Mouse (Mus musculus) embryonic facial prominence, embryonic 15.5 days (tissue): ENCODE measurements around the gene Fignl2. TPM values are rescaled to one million over a fixed set of nuclear protein-coding genes. Genes with fewer than 3 reads are reported as not detected.
"Not testable (repeated sequence)": the region's sequence is repeated elsewhere in the genome, so short reads cannot be mapped to it uniquely, and the experiment has no call there.

Experiments used
- ATAC-seq: fragments of 200-750 bp; cut with Nextera tagmentation; 2 replicates; pipeline ENCODE4 v1.8.0; 2017; ENCODE audit warnings: low read depth, moderate TSS enrichment; ENCODE audit not compliant: insufficient number of reproducible peaks, low FRiP score, low TSS enrichment
- H3K27ac ChIP-seq: fragments of 300-500 bp; sonication (generic); replicated peaks from 2 replicates; pipeline ENCODE4 v1.5.1; 2015; ENCODE audit warnings: mild to moderate bottlenecking, inconsistent platforms
- H3K27me3 ChIP-seq: fragments of 300-500 bp; sonication (generic); 2 replicates; pipeline ENCODE4 v1.6.1; 2015; ENCODE audit warnings: inconsistent platforms
- H3K36me3 ChIP-seq: fragments of 300-500 bp; sonication (generic); 2 replicates; pipeline ENCODE4 v1.6.1; 2015; ENCODE audit warnings: mild to moderate bottlenecking, inconsistent platforms
- H3K4me1 ChIP-seq: fragments of 300-500 bp; sonication (generic); 2 replicates; pipeline ENCODE4 v1.6.1; 2015; ENCODE audit warnings: inconsistent platforms
- H3K4me2 ChIP-seq: fragments of 300-500 bp; sonication (generic); replicated peaks from 2 replicates; pipeline ENCODE4 v1.6.1; 2015; ENCODE audit warnings: mild to moderate bottlenecking, inconsistent platforms
- H3K4me3 ChIP-seq: fragments of 300-500 bp; sonication (generic); replicated peaks from 2 replicates; pipeline ENCODE4 v1.5.1; 2015; ENCODE audit warnings: mild to moderate bottlenecking, inconsistent platforms
- H3K9ac ChIP-seq: fragments of 300-500 bp; sonication (generic); 2 replicates; pipeline ENCODE4 v1.6.1; 2015; ENCODE audit warnings: inconsistent platforms
- H3K9me3 ChIP-seq: fragments of 300-500 bp; sonication (generic); replicated peaks from 2 replicates; pipeline ENCODE4 v1.6.1; 2016; ENCODE audit warnings: inconsistent platforms
- WGBS: fragments of 180-500 bp; shearing (Covaris S2); methylation state at CpG from one replicate; pipeline ENCODE4 v1.1.7; 2015; 5-methylcytosine and 5-hydroxymethylcytosine counted together
- polyA plus RNA-seq: library from polyadenylated mRNA; unstranded; fragments of >200 nt; fragmentation: Nextera tagmentation; extraction: Ambion mirVana; gene quantifications from 2 replicates; pipeline ENCODE4 v1.2.1, GENCODE M21; 2015

Fignl2 gene
- polyA plus RNA-seq: 0.19 and 0.21 TPM in 2 replicates

- Histone ChIP-seq H3K27ac (peak within 1 kb of the TSS; percentile 73), H3K4me2 (peak within 1 kb of the TSS; percentile 88), H3K36me3 (no peaks in the 10 kb centered on the region), H3K27me3 (peaks cover 9% of the 10 kb centered on the region; the same call in 1 of the 2 replicates), H3K4me1 (peaks cover 68% of the 10 kb centered on the region), H3K9ac (peak within 1 kb of the TSS; percentile 69), H3K4me3 (peak within 1 kb of the TSS; percentile 66), H3K9me3 (no peaks in the 10 kb centered on the region)
- under 1% methylated on average over 63 of the region's 96 CpGs for WGBS
- ATAC-seq: peak; percentile 40
These were observed at the start of gene Fignl2 for GRCm38 (mm10) chr15:101077813-101078730. Gene Fignl2, minus strand, starts transcription at chr15:101078567.

- ATAC-seq: peak; percentile 63
- 72% methylated on average over 12 of the region's 12 CpGs for WGBS
- peak overlapping the region; percentile 72 for H3K27ac ChIP-seq
These were observed 48.6 kb upstream of the Fignl2 start for GRCm38 (mm10) chr15:101126876-101127544.

GRCm38 (mm10) chr15:101125561-101125960 is 47.2 kb upstream of the Fignl2 start:
- WGBS: 80% methylated on average over 6 of the region's 6 CpGs
- no peak overlapping the region for H3K4me3 ChIP-seq
- H3K4me1 ChIP-seq: peaks cover 28% of the 10 kb centered on the region
- H3K27me3 ChIP-seq: peaks cover 7% of the 10 kb centered on the region
- H3K4me2 ChIP-seq: no peak overlapping the region
- H3K36me3 ChIP-seq: no peaks in the 10 kb centered on the region
- peak overlapping the region; percentile 58; the same call in 1 of the 2 replicates for H3K27ac ChIP-seq
- H3K9me3 ChIP-seq: no peaks in the 10 kb centered on the region
- no peak overlapping the region for H3K9ac ChIP-seq
- ATAC-seq: no peak

More at GRCm38 (mm10) chr15:101126876-101127544, 48.6 kb upstream of the Fignl2 start:
- Histone ChIP-seq H3K27me3 (peaks cover 14% of the 10 kb centered on the region), H3K36me3 (no peaks in the 10 kb centered on the region), H3K4me2 (no peak overlapping the region), H3K9ac (no peak overlapping the region), H3K4me3 (no peak overlapping the region), H3K4me1 (peaks cover 37% of the 10 kb centered on the region), H3K9me3 (no peaks in the 10 kb centered on the region)

- H3K9ac ChIP-seq: no peak overlapping the region
- H3K27ac ChIP-seq: no peak overlapping the region
- ATAC-seq: no peak
- no peak overlapping the region for H3K4me3 ChIP-seq
- H3K27me3 ChIP-seq: no peaks in the 10 kb centered on the region; the same call in 1 of the 2 replicates
- H3K4me1 ChIP-seq: peaks cover 26% of the 10 kb centered on the region
- H3K36me3 ChIP-seq: no peaks in the 10 kb centered on the region
- H3K9me3 ChIP-seq: no peaks in the 10 kb centered on the region
- no peak overlapping the region for H3K4me2 ChIP-seq
- WGBS: 47% methylated on average over 4 of the region's 4 CpGs
These were observed 44.8 kb upstream of the Fignl2 start for GRCm38 (mm10) chr15:101123202-101123601.

- no peak overlapping the region for H3K9ac ChIP-seq
- no peak overlapping the region for H3K27ac ChIP-seq
- H3K4me2 ChIP-seq: no peak overlapping the region
- 17% methylated on average over 2 of the region's 2 CpGs for WGBS
- H3K9me3 ChIP-seq: no peaks in the 10 kb centered on the region
- ATAC-seq: no peak
- peaks cover 24% of the 10 kb centered on the region for H3K4me1 ChIP-seq
- no peaks in the 10 kb centered on the region for H3K27me3 ChIP-seq
- no peaks in the 10 kb centered on the region for H3K36me3 ChIP-seq
- H3K4me3 ChIP-seq: no peak overlapping the region
These were observed 43.9 kb upstream of the Fignl2 start for GRCm38 (mm10) chr15:101122290-101122589.

- Histone ChIP-seq H3K9me3 (no peaks in the 10 kb centered on the region), H3K4me2 (no peak overlapping the region), H3K27me3 (no peaks in the 10 kb centered on the region), H3K4me3 (no peak overlapping the region), H3K4me1 (peaks cover 18% of the 10 kb centered on the region), H3K9ac (no peak overlapping the region), H3K27ac (no peak overlapping the region), H3K36me3 (no peaks in the 10 kb centered on the region)
- no peak for ATAC-seq
- WGBS: 74% methylated on average over 9 of the region's 9 CpGs
These were observed 43.3 kb upstream of the Fignl2 start for GRCm38 (mm10) chr15:101121411-101122289.

- Histone ChIP-seq H3K9me3 (no peaks in the 10 kb centered on the region), H3K4me3 (no peak overlapping the region), H3K4me2 (no peak overlapping the region), H3K4me1 (peaks cover 11% of the 10 kb centered on the region), H3K9ac (no peak overlapping the region), H3K27ac (no peak overlapping the region), H3K36me3 (no peaks in the 10 kb centered on the region), H3K27me3 (no peaks in the 10 kb centered on the region)
- 56% methylated on average over 14 of the region's 14 CpGs for WGBS
- ATAC-seq: no peak
These were observed 40.2 kb upstream of the Fignl2 start for GRCm38 (mm10) chr15:101118399-101119125.

- ATAC-seq: no peak
- WGBS: 79% methylated on average over 5 of the region's 5 CpGs
- no peak within 1 kb of the TSS for H3K9ac ChIP-seq
These were observed 37.2 kb upstream of the Fignl2 start, which contains the start of gene Ankrd33 for GRCm38 (mm10) chr15:101115511-101116110. Gene Ankrd33, plus strand, starts transcription at chr15:101115755.

GRCm38 (mm10) chr15:101113778-101114177 is 35.4 kb upstream of the Fignl2 start:
- H3K27me3 ChIP-seq, ATAC-seq: not testable (repeated sequence)

More at GRCm38 (mm10) chr15:101115511-101116110, 37.2 kb upstream of the Fignl2 start, which contains the start of gene Ankrd33:
- Histone ChIP-seq H3K27me3 (no peaks in the 10 kb centered on the region), H3K9me3 (no peaks in the 10 kb centered on the region), H3K4me2 (no peak within 1 kb of the TSS), H3K4me3 (no peak within 1 kb of the TSS), H3K27ac (no peak within 1 kb of the TSS), H3K4me1 (peaks cover 11% of the 10 kb centered on the region), H3K36me3 (no peaks in the 10 kb centered on the region)

GRCm38 (mm10) chr15:101113176-101113575 is 34.8 kb upstream of the Fignl2 start:
- Histone ChIP-seq H3K27me3 (no peaks in the 10 kb centered on the region), H3K9me3 (no peaks in the 10 kb centered on the region), H3K27ac (peak overlapping the region; percentile 80), H3K4me1 (no peaks in the 10 kb centered on the region; the same call in 1 of the 2 replicates), H3K36me3 (no peaks in the 10 kb centered on the region), H3K4me2 (no peak overlapping the region; the same call in 1 of the 2 replicates), H3K9ac (no peak overlapping the region), H3K4me3 (no peak overlapping the region)
- peak; percentile 65; the same call in 1 of the 2 replicates for ATAC-seq
- WGBS: 34% methylated on average over 8 of the region's 8 CpGs

More at GRCm38 (mm10) chr15:101113778-101114177, 35.4 kb upstream of the Fignl2 start:
- 78% methylated on average over 2 of the region's 2 CpGs for WGBS
- not testable (repeated sequence) for H3K9ac ChIP-seq, H3K4me3 ChIP-seq, H3K4me1 ChIP-seq, H3K9me3 ChIP-seq, H3K36me3 ChIP-seq, H3K4me2 ChIP-seq
- H3K27ac ChIP-seq: peak overlapping the region; percentile 80
